Mouse (Mus musculus) cortical plate, adult 2 months (tissue): ENCODE results near the gene Msh6. TPM values are rescaled to one million over a fixed set of nuclear protein-coding genes. Genes with fewer than 3 reads are reported as not detected.

ENCODE experiments used
- H3K27ac ChIP-seq: fragments of 200-500 bp; 2 replicates; pipeline ENCODE4 v1.5.1; 2012; ENCODE audit warnings: low read length, control low read depth, inconsistent platforms; ENCODE audit not compliant: insufficient read depth
- H3K4me1 ChIP-seq: fragments of 200-500 bp; 2 replicates; pipeline ENCODE4 v1.6.1; 2011; ENCODE audit warnings: low read length; ENCODE audit not compliant: control insufficient read depth, insufficient read depth
- H3K4me3 ChIP-seq: fragments of 200-500 bp; 2 replicates; pipeline ENCODE4 v1.5.1; 2011; ENCODE audit warnings: mild to moderate bottlenecking, low read length, control low read depth; ENCODE audit not compliant: insufficient read depth
- CTCF ChIP-seq: fragments of 200-500 bp; IDR thresholded peaks from 2 replicates; pipeline ENCODE4 v1.5.1; 2011; ENCODE audit warnings: mild to moderate bottlenecking, control low read depth, low read length; ENCODE audit not compliant: insufficient read depth; ENCODE audit errors: extremely low read depth
- POLR2A ChIP-seq: fragments of 200-500 bp; IDR thresholded peaks from 2 replicates; pipeline ENCODE4 v1.6.1; 2011; ENCODE audit warnings: mild to moderate bottlenecking, low read length, control low read depth; ENCODE audit not compliant: insufficient read depth; ENCODE audit errors: extremely low read depth
- polyA plus RNA-seq: library from polyadenylated mRNA; depleted of rRNA; stranded (reverse); fragments of >200 nt; gene quantifications from 2 replicates; pipeline ENCODE4 v1.2.3, GENCODE M21; 2012; rRNA removed

The Msh6 gene
- polyA plus RNA-seq, 1 experiment, result 7.4 TPM

DNA sequence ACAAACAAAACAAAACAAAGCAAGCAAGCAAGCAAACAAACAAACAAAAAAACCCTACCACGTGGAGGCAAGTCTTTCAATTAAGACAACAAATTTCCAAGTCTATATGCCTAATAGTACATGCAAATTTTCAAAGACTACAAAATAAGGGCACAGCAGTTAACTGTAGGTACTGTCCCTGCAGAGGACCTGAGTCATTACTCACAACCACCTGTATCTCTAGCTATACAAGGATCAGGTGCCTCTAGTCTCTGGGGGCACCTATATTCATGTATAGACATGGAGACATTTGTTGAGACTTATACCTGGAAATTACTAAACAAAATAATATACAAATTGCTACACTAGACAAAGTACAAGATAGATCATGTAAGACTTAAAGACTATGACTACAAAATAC is 49.1 kb downstream of the Msh6 start:
- Histone ChIP-seq H3K27ac (no peak overlapping the region), H3K4me1 (peaks cover 4% of the 10 kb centered on the region), H3K4me3 (no peak overlapping the region)
- TF ChIP-seq CTCF, result no peak
- no peak for TF ChIP-seq POLR2A

DNA sequence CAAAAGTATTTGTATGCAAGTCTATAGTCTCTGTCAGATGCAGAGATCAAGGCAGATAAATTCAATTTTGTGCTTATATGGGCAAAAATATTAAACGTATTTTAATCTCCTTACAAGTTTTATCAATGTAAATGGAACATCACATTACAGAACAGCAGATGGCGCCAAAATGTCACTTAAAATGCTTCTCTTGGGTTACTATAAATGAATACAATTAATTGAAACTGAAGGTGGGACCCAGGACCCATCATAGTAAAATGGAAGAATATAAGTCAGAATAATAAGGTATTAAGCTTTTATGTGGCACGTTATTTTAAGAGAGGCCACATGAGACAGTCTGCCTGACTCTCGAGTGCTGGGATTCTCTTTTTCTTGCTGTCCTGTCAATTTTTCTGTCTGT is 50.4 kb downstream of the Msh6 start:
- no peak for TF ChIP-seq POLR2A
- no peak for TF ChIP-seq CTCF
- Histone ChIP-seq H3K4me1 (peaks cover 2% of the 10 kb centered on the region; the same call in 1 of the 2 replicates), H3K27ac (no peak overlapping the region), H3K4me3 (no peak overlapping the region)

DNA sequence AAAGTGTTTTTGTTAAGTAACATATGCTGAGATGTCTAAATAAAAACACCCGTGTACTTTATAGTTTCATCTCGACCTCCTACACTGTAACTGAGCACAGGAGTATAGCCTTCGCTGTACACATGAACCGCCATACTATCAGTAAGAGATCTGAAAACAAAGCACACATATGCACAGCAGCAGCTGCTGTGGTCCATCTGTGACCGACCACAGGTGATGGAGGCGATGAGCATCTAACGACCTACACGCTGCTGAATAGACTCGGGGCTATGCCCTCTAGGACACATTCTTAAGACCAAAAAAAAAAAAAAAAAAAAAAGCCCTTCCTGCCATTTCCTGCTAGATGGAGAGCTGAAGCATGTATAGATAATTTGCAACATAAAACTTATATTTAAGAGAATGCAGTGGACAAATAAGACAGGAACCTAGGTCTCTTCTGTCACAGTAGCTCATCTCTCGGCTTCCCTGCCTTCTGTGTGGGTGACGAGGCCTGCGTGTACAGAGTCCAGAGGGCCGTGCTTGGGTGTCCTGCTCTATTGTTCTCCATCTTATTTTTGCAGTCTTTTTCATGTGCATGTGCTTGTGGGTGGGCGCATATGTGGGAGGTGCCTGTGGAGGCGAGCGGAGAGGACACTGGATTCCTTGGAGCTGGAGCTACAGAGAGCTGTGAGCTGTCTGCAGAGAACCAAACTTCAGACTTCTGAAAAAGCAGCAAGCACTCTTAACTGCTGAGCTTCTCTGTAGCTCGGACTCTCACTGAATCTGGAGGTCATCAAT is 54.5 kb downstream of the Msh6 start:
- Histone ChIP-seq H3K4me3 (no peak overlapping the region), H3K4me1 (peaks cover 2% of the 10 kb centered on the region), H3K27ac (no peak overlapping the region)
- TF ChIP-seq POLR2A, result no peak
- no peak for TF ChIP-seq CTCF

DNA sequence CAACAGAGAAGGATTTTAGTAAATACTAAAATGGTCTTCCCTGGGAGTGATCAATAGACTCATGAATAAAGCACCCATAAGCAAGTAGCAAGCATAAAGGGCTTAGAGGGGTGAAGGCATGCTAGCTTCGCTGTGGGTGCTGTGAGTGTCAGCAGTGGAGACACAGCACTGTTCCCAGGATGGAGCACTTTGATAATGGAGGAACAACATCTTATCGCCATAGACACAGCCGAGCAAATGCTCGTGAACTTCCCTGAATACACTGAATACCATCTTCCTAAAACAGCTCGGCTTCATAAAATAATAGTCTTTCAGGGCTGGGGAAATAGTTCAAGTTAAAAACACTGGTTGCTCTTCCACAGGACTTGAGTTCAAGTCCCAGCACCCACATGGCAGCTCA is 56.9 kb downstream of the Msh6 start:
- Histone ChIP-seq H3K4me1 (peaks cover 2% of the 10 kb centered on the region), H3K27ac (no peak overlapping the region), H3K4me3 (no peak overlapping the region)
- TF ChIP-seq POLR2A (no peak), CTCF (no peak)

DNA sequence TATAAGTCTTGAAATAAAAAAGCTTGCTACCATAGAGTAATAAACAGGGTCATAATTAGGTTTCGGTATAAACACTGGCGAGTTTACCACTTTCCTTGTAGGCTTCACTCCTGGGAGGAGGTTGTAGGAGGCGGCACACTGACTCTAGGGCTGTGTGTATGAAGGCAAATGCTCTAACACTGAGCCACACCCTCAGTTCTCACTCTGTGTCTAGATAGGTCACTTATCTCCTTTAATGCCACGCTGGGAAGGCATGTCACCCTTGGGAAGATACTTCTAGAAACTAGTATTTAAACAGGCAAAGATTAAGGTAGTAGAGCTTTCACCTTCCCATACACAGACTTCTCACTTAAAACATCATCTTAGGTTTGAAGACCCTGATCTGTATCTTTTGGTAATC is 59.6 kb downstream of the Msh6 start:
- peaks cover 2% of the 10 kb centered on the region for H3K4me1 ChIP-seq
- no peak overlapping the region for H3K27ac ChIP-seq
- no peak for TF ChIP-seq POLR2A
- no peak for TF ChIP-seq CTCF
- H3K4me3 ChIP-seq, result no peak overlapping the region

Other genes with a start within 250 kb of the Msh6 start
- 14.3 and 16.2 TPM in 2 replicates for gene Kcnk12, start 177.1 kb upstream of the Msh6 start, polyA plus RNA-seq
- gene Rpl36-ps4, start 54.1 kb upstream of the Msh6 start, polyA plus RNA-seq, result not detected in 2 replicates
- gene Fbxo11, start 90.2 kb downstream of the Msh6 start, polyA plus RNA-seq, result 70.5 and 70.9 TPM in 2 replicates